Mouse (Mus musculus): ENCODE measurements around the gene Otub1.

Otub1 gene

DNA sequence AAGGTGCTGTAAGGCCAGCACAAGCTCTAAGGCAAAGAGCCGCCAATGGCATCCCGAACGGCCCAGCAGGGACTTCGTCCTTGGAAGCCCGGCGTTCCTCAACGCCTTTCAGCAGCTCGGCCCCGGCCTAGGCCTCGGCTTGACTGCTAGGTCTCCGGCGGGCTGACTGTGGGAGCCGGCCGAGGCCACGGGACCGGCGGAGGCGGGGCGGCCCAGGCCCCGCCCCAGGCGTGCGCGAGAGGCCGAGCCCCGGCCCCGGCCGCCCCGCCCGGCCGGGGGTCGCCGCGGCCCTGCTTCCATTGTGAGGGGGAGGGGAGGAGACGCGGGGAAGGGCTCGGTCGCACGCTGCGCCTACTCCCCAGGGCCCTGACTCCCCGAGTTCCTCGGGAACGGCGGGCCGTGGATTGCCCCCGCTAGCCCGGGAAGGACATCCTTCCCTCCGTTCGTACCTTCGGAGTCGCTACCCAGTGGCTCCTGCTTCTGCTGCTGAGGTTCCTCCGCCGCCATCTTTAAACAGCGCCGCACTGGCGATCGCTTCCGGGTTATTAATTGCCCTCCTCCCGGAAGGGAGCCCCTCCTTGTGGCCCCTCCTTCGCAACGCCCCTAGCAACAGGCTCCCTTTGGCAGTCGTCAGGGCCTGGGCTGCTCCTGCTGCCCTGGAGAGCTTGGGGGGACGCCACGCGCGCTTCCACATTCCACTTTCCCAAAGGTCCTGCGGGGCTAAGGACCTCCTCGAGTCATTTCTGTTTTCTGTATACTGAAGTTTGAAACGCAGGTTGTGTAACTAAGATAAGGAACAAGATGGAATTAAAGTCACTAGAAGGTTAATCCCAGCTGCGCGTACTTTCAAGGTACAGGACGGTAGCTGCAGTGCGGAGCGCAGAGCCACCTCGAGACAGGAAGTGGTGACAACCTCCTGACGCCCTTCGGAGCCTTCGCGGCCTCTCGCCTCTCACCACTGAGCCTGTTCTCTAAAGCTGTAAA is at the start of gene Otub1:
Gene Otub1, minus strand, starts transcription at position 564 of the 984 bp plus-strand sequence.
- DNase-seq, result peak; percentile 91

DNA sequence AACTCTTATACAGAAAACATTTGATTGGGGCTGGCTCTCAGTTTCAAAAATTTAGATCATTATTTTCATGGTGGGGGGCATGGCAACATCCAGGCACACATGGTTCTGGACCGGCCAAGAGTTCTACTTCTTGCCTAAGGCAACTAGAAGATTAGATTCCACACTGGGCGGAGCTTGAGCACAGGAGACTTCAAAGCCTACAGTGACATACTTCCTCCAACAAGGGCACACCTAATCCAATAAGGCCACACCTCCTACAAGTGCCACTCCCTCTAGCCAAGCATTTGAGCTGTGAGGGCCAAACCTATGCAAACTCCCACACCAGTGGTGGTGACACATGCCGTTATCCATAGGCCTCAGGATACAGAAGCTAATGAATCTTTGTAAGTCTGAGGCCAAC is 39.9 kb upstream of the Otub1 start:
- DNase-seq, result no peak

DNA sequence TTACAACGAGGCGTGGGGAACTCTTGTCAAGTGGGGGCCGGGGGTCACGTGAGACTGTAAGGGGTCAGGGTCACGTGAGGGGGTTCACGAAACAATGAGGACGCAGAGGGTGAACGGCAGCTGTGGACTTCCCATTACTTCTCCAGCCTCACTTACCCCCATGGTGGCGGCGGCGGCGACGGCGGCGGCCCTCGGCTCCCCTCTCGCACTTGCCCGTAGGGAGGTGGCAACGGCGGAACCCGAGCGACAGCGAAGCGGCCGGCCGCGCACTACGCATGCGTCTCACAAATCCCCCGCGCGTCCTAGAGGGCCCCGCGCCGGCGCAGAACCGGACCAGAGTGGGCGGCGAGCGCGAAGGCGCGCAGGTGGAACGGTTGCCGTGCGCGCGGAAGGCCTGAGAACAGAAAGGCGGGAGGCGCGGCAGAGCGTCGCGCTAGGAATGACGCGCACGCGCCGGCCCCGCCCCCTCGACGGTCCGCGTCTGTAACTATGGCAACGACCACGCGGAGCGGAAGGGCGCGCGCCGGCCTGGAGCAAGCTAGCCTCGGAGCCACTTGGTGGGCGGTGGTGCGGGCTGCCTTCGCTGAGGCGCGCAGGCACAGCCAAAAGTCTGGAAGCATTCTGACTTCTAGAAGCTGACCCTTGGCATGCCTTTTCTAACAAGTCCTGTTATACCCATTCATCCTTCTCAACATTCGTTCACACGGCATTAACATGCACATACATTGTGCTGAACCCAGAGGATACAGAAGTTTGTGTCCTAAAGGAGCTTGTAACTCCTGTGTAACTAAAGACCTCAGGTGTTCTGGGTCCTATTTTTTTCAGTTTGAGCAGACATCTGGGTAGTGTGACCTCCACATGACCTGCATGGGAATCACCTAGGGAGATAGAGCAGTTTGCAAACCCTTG is 34.9 kb upstream of the Otub1 start, which contains the start of gene Naa40:
Gene Naa40, minus strand, starts transcription at position 402 of the 909 bp plus-strand sequence.
- DNase-seq, result peak; percentile 92

DNA sequence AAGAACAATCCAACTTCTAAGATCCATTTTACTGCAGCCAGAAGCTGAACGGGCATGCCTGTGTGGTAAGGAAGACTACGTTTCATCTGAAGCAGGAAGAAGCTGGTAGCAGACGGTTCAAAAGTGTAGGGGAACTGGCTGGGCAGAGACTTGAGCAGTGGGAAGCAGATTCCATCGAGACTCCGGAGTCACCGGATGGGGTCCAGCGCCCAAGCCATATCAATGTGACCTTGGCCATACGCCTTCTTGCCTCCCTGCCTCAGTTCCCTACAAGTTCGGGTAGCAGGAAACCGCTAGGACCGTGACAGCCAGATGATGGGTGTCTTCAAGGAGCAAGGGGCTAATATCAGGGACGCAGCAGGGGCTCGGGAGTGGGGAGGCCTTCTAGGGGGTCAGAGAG is 34.2 kb upstream of the Otub1 start:
- DNase-seq, result no peak

DNA sequence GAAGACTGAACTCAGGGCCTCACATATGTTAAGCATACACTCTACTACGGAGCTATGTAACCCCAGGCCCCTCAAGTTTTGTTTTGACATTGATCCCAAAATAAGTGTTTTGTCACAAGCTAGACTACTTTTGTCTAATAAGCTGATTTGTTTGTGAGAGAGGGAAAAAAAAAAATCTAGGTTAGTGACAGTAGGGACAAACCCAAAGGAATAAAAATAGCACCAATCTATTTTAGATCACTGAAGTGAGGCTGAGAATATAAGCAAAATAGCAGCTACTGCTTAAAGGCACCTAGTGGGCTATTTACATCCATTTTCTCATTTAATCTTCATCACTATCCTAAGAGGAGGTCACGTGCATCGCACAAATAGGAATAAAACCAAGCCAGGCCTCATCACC is 33.5 kb upstream of the Otub1 start:
- no peak for DNase-seq

DNA sequence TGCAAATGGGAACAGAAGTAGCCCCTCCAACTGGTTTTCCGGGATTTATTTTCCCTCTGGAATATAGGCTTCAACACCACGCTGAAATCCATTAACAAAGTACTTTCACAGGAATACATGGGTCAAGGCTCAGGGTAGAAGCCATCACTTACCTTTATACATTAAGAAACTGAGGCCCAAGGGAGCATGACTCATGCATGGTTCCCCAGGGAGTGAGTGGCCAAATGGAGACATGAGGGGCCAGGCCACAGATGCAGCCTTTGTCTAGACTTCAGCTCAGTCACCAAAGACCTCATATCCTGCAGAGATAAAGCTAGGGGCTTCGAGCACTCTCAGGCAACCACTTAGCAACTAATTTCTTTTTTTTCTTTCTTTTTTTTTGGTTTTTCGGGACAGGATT is 30.6 kb upstream of the Otub1 start:
- no peak for DNase-seq

DNA sequence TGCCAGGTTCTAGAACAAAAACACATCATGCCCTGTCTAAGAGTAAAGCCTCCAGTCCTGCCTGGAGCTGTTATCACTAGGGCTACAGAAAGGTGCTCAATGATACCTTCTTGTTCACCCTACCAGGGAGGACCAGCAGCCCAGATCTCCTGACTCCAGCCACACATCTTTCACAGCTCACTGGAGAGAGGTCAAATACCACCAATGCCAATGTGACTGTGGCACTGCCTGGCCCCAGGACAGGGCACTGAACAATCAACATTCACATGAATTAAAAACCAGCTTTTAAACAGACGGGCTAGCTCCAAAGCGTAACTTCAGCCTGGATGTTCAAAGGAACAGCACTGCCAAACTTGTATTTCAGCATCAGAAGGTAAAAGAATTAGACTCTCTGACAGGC is 29.9 kb upstream of the Otub1 start:
- DNase-seq, result no peak

DNA sequence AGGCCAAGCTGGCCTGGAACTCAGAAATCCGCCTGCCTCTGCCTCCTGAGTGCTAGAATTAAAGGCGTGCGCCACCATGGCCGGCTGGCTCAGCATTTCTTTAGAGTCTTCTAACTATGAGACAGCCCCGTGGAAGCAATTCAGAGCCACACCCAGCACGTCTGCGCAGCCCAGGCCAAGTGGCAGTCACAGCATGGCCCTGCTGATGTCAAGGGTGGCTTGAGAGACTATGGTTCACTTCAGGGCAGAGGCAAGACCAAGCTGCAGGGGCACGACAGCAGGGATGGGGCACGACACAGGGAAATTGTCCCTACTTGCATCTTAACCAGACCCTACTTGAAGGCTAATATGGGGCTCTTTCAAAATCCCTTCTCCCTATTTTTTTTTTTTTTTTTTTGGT is 29.3 kb upstream of the Otub1 start:
- no peak for DNase-seq

DNA sequence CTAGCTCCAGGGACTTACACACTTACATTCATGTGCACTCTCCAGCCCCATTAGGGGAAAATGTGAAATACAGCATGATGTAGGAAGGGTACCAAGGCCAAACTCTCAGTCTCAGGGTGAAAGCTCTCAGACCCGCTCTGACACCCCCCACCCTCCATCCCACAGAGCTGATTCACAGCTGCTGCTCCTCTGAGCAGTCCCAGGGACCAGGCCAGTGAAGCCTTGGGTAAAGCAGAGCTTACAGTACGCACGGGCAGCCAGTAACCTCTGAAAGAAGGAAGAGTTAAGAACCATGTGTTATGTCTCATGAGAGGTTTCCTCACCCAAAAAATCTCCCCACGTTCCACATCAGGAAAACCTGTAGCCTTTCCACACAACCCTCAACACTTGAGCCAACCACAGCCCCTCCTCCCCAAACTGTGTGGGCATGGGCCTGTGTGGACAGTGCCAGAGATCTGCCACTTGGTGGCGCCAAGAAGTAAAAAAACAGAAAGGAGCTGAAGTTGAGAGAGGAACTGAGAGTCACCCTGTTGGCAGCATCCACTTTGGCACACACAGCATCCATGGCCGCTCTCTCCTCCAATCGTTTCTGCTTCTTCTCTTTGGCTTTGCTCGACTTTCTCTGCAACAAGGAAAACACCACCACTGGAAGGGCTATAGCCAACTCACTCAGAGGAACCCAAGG is 28.6 kb upstream of the Otub1 start:
- peak; percentile 86 for DNase-seq

DNA sequence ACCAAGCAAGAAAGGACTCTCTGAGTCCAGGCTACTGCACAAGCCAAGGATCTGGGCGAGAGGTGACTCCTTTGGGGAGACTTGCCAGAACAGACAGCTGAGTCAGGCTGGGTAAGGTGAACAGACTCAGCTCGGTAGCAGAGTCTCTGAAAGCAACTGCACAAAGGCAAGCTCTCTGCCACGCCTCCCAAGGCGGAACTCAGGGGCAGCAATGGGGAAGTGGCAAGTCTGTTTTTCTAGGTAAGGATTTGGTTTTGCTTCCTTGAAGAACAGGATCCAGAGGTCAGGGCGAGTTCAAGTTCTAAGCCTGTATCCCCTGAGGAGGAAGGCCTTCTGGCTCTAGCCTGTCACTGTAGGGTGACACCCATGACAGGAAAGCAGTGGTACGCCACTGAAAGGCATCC is 20.4 kb upstream of the Otub1 start:
- no peak for DNase-seq

DNA sequence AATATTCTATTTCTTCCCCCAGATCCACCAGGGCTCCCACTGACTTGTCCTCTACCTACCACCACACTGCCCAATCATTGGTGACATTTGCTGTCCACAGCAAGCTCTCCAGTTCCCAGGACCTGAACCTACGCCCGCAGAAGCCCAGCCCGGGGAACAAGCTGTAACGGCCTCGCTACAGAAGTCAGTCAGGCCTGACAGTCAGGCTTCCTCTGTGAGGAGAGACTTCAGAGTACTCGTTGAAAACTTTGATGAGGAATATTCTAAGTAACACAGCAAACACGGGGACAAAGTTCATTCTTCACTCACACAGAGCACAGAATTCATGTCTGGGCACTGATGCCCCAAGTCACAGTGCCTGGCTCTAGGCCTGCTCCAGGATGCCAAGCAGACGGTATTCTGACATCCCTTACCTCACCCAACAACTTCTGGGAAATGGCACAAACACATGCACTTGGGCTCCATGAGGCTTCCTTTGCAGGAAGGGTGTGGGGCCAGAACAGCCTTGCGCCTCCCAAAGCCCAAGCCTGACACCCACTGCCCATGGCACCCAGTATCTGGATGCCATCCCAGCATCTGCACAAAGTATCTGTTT is 19.1 kb upstream of the Otub1 start:
- no peak for DNase-seq

DNA sequence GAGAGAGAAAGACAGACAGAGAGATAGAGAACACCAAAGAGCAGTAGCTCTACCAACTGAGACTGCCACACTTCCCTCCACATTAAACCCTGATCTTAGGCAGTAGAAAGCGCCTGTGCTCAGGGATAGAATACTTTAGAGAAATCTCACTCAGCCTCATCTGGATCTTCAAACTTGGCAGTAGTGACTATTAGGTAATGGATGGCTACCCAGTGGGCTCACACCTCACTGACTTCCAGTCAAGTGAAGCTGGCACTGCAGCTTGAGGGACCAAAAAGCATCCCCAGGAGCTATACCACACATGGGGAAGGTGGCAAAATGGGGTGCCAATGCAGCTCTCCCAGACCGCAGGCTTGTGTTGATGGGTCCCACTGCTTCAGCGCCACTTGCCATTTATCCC is 18.1 kb upstream of the Otub1 start:
- DNase-seq, result no peak

DNA sequence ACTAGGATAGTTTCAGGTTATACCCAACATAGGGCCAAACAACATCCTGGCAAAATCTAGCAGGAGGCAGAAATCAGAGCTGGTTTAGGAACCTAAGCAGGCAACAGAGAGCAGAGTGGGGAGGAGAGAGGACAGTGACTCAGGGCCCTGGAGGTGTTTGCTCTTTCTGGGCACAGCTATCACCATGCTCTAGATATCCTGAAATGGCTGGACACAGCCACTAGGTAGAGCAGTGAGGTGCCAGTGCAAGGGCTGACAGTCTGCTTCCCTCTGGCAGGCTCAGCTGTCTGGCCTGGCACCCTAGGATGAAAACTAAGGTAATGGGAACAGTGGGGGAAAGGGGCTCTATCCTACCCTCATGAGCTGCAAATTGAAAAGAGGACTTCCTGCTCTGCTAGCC is 17.4 kb upstream of the Otub1 start:
- no peak for DNase-seq

DNA sequence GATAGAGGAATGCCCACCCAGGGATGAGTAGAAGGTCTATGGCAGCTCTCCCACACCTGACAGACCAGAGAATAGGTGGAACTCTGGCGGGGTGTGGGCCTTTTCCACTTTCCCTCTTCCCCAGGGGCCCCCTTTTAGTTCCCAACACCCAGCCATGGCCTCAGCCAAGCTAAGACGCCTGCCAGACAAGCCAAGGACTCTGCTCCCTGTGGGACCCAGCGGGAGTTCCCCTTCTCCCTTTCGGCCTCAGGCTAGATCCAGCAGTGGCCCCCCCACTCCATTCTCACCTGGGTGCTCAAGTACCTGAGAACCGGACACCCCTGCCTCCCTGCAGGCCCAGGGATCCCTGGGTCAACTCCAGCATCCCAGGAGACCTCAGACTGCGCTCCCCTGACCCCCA is 16.1 kb upstream of the Otub1 start:
- DNase-seq, result no peak

DNA sequence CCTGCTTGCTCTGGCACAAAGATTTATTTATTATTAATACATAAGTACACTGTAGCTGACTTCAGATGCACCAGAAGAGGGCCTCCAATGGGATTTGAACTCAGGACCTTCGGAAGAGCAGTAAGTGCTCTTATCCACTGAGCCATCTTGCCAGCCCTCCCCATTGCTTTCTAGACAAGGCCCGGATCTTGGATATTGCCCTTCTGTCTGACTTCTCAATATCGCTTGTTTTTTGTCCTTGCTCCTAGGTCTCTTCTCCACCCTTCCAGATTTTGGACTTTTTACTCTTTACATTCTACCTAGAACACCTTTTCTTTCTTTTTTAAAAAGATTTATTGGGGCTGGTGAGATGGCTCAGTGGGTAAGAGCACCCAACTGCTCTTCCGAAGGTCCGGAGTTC is 12.6 kb upstream of the Otub1 start:
- no peak for DNase-seq

DNA sequence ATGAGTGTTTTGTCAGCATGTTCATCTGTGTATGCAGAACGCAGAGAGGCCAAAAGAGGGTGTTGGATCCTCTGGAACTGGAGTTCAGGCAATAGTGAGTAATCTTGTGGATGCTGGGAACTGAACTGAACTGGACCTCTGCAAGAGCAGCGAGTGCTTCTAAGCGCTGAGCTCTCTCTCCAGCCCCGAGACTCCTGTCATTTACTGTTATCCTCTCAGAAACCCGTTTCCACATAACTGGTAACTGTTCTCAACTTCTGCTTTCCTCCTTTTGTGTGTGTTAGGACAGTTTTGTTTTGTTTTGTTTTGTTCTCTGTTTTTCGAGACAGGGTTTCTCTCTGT is 11.8 kb upstream of the Otub1 start:
- DNase-seq, result no peak

DNA sequence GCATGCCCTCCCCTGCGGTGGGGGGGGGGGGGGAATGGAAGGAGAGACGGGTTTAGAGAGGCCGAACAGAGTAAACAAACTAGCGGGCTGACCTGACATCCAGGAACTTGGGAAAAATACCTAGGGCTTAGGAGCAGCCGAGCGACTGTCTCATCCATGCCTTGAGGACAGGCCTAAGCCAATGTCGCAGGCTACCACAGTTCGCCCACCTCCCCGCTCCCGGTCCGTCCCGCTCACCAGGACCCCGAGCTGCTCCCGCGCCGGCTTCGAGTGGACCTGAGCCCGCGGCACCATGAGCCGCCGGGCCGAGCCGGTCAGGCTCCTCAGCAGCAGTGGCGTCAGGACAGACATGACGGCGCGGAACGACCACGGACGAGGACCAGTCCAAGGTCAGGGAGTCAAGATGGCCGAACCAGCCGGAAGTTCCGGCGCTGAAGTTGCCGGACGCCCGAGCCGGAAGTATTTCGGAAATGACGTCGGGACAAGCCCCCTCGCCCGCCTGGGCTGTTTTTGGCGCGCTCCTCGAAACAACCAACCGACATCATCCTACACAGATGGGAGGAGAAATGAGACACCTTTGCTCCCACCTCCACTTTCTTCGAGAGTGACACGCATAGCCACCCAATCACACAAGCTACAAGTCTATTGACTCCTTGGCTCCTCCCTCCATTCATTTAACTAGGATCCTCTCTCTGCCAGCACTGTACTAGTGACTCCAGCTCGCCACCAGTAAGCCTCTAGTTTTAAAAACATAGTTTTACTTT is 11.2 kb upstream of the Otub1 start, which contains the start of gene Cox8a:
Gene Cox8a, minus strand, starts transcription at position 455 of the 764 bp plus-strand sequence.
- DNase-seq, result peak; percentile 98

DNA sequence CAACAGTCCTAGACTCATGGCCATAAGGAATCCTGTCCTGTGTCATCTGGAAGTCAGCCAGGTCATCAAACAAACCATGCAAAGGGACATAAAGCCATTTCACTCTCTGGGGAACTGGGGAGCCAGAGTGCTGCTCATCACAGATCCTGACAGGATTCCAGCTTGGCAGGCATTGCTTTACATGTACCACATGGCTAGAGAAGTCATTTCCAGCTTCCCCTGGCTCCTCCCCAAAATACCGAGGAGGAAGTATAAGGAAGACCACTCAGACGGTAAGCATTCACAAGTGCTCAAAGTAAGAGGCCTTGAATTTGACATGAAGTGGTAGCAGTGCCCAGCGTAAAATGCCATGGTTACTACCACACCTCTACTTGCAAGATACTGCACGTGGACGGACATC is 8.4 kb upstream of the Otub1 start:
- DNase-seq, result peak; percentile 74

DNA sequence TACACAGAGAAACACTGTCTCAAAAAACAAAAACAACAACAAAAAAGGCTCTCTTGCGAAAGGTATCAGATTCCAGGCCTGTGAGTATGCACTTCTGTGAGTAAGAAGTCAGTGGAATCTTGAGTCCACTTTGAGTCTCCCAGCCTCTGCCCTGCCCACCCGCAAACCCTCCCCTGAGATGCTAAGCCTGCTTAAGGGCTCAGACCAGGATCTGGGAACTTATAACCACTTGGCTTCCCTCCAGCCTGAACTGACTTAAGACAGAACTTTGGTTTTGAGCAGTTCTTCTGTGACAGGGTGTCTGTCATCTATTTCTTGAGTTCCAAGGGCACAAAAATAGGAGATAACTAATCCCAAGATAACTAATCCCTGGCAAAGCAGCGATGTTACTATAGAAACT is 6.9 kb upstream of the Otub1 start:
- DNase-seq, result no peak

DNA sequence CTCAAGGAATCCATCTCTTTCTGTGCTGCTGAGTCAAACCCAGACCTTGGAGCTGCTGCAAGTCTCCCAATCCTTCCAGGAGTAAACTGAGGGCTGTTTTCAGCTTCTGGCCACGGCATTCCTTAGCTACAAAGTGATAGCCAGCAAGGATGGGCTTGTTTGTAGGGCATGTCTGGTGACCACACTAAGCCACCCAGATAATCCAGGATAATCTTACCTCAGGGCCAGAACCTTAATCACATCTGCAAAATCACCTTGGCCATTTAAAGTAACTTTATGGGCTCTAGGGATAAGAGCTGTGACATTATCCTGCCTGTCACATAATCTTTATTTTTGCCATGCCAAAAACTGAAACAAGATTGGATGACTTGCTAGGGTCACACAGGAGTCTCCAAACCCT is 6.1 kb upstream of the Otub1 start:
- no peak for DNase-seq

DNA sequence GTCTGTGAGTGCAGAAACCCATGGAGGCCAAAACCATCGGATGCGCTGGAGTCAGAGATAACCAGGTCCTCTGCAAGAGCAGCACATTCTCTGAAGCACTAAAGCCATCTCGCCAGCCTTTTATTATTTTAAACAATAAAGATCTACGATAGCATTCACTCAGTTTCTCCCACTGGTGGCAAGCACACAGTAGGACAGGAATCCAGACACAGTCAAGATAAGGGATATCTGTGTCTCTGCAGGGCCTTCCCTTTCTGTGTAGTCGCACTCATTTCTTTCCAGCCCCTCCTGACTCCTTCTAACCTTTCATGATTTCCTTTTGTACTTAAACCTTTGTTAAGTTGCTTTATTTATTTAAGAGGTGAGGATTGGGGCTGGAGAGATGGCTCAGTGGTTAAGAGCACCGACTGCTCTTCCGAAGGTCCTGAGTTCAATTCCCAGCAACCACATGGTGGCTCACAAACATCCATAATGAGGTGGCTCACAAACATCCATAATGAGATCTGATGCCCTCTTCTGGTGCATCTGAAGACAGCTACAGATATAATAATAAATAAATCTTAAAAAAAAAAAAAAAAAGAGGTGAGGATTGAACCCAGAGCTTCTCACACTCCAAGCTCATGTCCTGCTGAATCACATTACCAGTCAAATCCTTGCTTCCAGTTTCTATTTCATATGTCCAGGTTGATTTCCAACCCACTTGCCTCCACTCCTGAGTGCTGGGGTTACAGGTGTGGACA is 4.0 kb upstream of the Otub1 start:
- DNase-seq, result no peak
